Mouse (Mus musculus) erythroblast, adult 5-6 weeks (primary cell): ENCODE results near the gene Tmem234. TPM values are rescaled to one million over a fixed set of nuclear protein-coding genes. Genes with fewer than 3 reads are reported as not detected.

ENCODE experiments used
- ATAC-seq: replicated peaks from 2 replicates; pipeline ENCODE4 v1.8.0; 2016; ENCODE audit warnings: moderate number of reproducible peaks, mild to moderate bottlenecking, moderate TSS enrichment, inconsistent platforms; ENCODE audit not compliant: poor library complexity, low FRiP score, severe bottlenecking
- total RNA-seq, 2 experiments: library from RNA; stranded (forward) in 1 of 2; stranded (reverse) in 1 of 2; fragments of 150-400 nt in 1 of 2; fragments of 200-764, 138-1000 nt in 1 of 2; gene quantifications; 2 replicates each; pipeline versions ENCODE4 v1.2.3 to v1.2.4; 2015 to 2017; ENCODE audit warnings: low replicate concordance in 2 of 2

Gene Tmem234
- total RNA-seq, 2 experiments from 2014 or later: 37.9 to 82.2 TPM

- ATAC-seq: peak; percentile 51; the same call in 1 of the 2 replicates
Measured at GRCm38 (mm10) chr4:129576863-129577491, 23.5 kb upstream of the Tmem234 start.

GRCm38 (mm10) chr4:129577688-129578087, 22.8 kb upstream of the Tmem234 start:
- no peak for ATAC-seq

GRCm38 (mm10) chr4:129578466-129578865, 22.0 kb upstream of the Tmem234 start, which contains the start of gene Fam167b:
Fam167b (minus strand) TSS chr4:129578549.
- ATAC-seq: no peak

GRCm38 (mm10) chr4:129580347-129580746, 20.1 kb upstream of the Tmem234 start:
- no peak for ATAC-seq

GRCm38 (mm10) chr4:129582251-129582650, 18.2 kb upstream of the Tmem234 start:
- ATAC-seq: no peak

- no peak for ATAC-seq
Measured at GRCm38 (mm10) chr4:129584370-129584769, 16.1 kb upstream of the Tmem234 start.

GRCm38 (mm10) chr4:129584884-129585608, 15.4 kb upstream of the Tmem234 start:
- peak; percentile 73 for ATAC-seq

GRCm38 (mm10) chr4:129585773-129586172, 14.7 kb upstream of the Tmem234 start:
- no peak for ATAC-seq

GRCm38 (mm10) chr4:129586943-129587342, 13.5 kb upstream of the Tmem234 start:
- no peak for ATAC-seq

GRCm38 (mm10) chr4:129588865-129589264, 11.6 kb upstream of the Tmem234 start:
- ATAC-seq: peak; percentile 89

GRCm38 (mm10) chr4:129608426-129609025, 8.1 kb downstream of the Tmem234 start:
- ATAC-seq: peak; percentile 91

GRCm38 (mm10) chr4:129609139-129609631, 8.7 kb downstream of the Tmem234 start:
- ATAC-seq: no peak; the same call in 1 of the 2 replicates

- no peak for ATAC-seq
Measured at GRCm38 (mm10) chr4:129610026-129610425, 9.6 kb downstream of the Tmem234 start.

- ATAC-seq: no peak
Measured at GRCm38 (mm10) chr4:129610472-129610871, 10.0 kb downstream of the Tmem234 start.

- no peak for ATAC-seq
Measured at GRCm38 (mm10) chr4:129614093-129614492, 13.6 kb downstream of the Tmem234 start, which contains the start of gene Dcdc2b. Dcdc2b (minus strand) TSS chr4:129614257.

GRCm38 (mm10) chr4:129615801-129616290, 15.4 kb downstream of the Tmem234 start:
- no peak for ATAC-seq

GRCm38 (mm10) chr4:129616631-129617030, 16.2 kb downstream of the Tmem234 start:
- no peak for ATAC-seq

GRCm38 (mm10) chr4:129617121-129617641, 16.7 kb downstream of the Tmem234 start:
- ATAC-seq: no peak

- ATAC-seq: no peak
Measured at GRCm38 (mm10) chr4:129618031-129618430, 17.6 kb downstream of the Tmem234 start.
